Mouse (Mus musculus) regulatory T cell (primary cell): ENCODE measurements around the gene Esrrg.

Experiments
- in situ Hi-C: fragments of 300-600 bp; cut with MboI, MseI; formaldehyde crosslinking; loops from one replicate; pipeline ENCODE4 v1.15.1; 2025; ENCODE audit warnings: high pct_unique_total_duplicates

Gene Esrrg

GRCm38 (mm10) chr1:188153665-188154064 lies 545.1 kb downstream of the Esrrg start:
- in situ Hi-C loops = no loop called here

- in situ Hi-C loops = no loop called here
Observed at GRCm38 (mm10) chr1:188154466-188155110, 546.0 kb downstream of the Esrrg start.

- in situ Hi-C loops = no loop called here
Observed at GRCm38 (mm10) chr1:188155135-188155779, 546.7 kb downstream of the Esrrg start.

GRCm38 (mm10) chr1:188156520-188156919 lies 547.9 kb downstream of the Esrrg start:
- in situ Hi-C loops = no loop called here

GRCm38 (mm10) chr1:188157237-188157955 lies 548.8 kb downstream of the Esrrg start:
- in situ Hi-C loops = no loop called here

- in situ Hi-C loops = no loop called here
Observed at GRCm38 (mm10) chr1:188158675-188159074, 550.1 kb downstream of the Esrrg start.

GRCm38 (mm10) chr1:188159108-188159507 lies 550.5 kb downstream of the Esrrg start:
- in situ Hi-C loops = no loop called here

GRCm38 (mm10) chr1:188163058-188163457 lies 554.5 kb downstream of the Esrrg start:
- in situ Hi-C loops = no loop called here

GRCm38 (mm10) chr1:188164251-188164650 lies 555.7 kb downstream of the Esrrg start:
- in situ Hi-C loops = no loop called here

GRCm38 (mm10) chr1:188173859-188174258 lies 565.3 kb downstream of the Esrrg start:
- in situ Hi-C loops = no loop called here

GRCm38 (mm10) chr1:188182951-188183350 lies 574.4 kb downstream of the Esrrg start:
- in situ Hi-C loops = no loop called here

GRCm38 (mm10) chr1:188186440-188187117 lies 578.0 kb downstream of the Esrrg start:
- in situ Hi-C loops = no loop called here

GRCm38 (mm10) chr1:188192971-188193370 lies 584.4 kb downstream of the Esrrg start:
- in situ Hi-C loops = no loop called here

- in situ Hi-C loops = no loop called here
Observed at GRCm38 (mm10) chr1:188207421-188207820, 598.8 kb downstream of the Esrrg start.

GRCm38 (mm10) chr1:188209025-188209424 lies 600.4 kb downstream of the Esrrg start:
- in situ Hi-C loops = no loop called here

- in situ Hi-C loops = no loop called here
Observed at GRCm38 (mm10) chr1:188214885-188215611, 606.5 kb downstream of the Esrrg start.

GRCm38 (mm10) chr1:188221226-188221792 lies 612.7 kb downstream of the Esrrg start:
- in situ Hi-C loops = no loop called here

- in situ Hi-C loops = no loop called here
Observed at GRCm38 (mm10) chr1:188233036-188233724, 624.6 kb downstream of the Esrrg start.

- in situ Hi-C loops = no loop called here
Observed at GRCm38 (mm10) chr1:188238636-188239035, 630.0 kb downstream of the Esrrg start.

GRCm38 (mm10) chr1:188241766-188242165 lies 633.2 kb downstream of the Esrrg start:
- in situ Hi-C loops = no loop called here

- in situ Hi-C loops = no loop called here
Observed at GRCm38 (mm10) chr1:188257500-188257899, 648.9 kb downstream of the Esrrg start.
